36 mouse cellular contexts compared by ENCODE assay signal in the genomic region with DNA sequence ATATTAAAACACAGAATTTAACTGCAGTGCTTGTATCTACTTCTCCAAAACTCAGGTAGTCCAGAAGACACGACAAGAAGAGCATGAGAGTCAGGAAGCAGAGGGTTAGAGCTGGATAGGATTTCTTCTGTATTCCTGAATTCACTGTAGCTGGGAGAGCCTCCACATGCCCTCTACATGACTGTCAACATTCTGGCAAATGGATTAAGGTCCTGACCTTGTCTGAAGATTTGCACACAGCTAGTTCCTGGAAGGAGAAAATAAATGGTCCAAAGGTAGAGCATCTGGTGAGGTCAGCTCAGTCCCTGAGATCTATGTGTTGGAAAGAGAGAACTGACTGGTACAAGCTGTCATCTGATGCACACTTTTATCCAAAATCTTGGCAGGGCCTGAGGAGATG. TPM values are rescaled to one million over a fixed set of nuclear protein-coding genes. Genes with fewer than 3 reads are reported as not detected.
"Had no signal": no experiment of that assay in that cellular context is flagged by ENCODE, and none has a peak within 500 bp of the region (broad histone marks: within the 10 kb centered on the region; RNA-seq: fewer than 3 reads in every experiment).

No protein-coding gene starts in this region.

RNA-seq across cellular contexts. Expression of a gene that starts 5.6 kb away (rescaled TPM):
- total RNA-seq: left cerebral cortex, adult 2 months; left cerebral cortex, adult 8-10 months; left cerebral cortex, postnatal 10 days; left cerebral cortex, postnatal 14 days; left cerebral cortex, postnatal 25 days; left cerebral cortex, postnatal 36 days; left cerebral cortex, postnatal 4 days; megakaryocyte progenitor cell, adult 5-6 weeks; megakaryocyte, adult 5-6 weeks; megakaryocyte-erythroid progenitor cell, adult 5-6 weeks; midbrain, postnatal 0 days; monocyte, adult 5-6 weeks had no signal
- polyA plus RNA-seq: limb, embryonic 10.5 days; limb, embryonic 11.5 days; limb, embryonic 12.5 days; limb, embryonic 13.5 days; limb, embryonic 14.5 days; limb, embryonic 15.5 days; liver, embryonic 11.5 days; liver, embryonic 12.5 days; liver, embryonic 13.5 days; lung, adult 2 months; lung, embryonic 14.5 days; lung, embryonic 15.5 days; lung, embryonic 16.5 days; lung, postnatal 0 days; macrophage; midbrain, embryonic 10.5 days; midbrain, embryonic 11.5 days; midbrain, embryonic 12.5 days; midbrain, embryonic 13.5 days; midbrain, embryonic 14.5 days; midbrain, embryonic 15.5 days; midbrain, embryonic 16.5 days; midbrain, postnatal 0 days; neural tube, embryonic 11.5 days; neural tube, embryonic 12.5 days had no signal
